Mouse (Mus musculus) spleen, postnatal 4 days (tissue): ENCODE results near the gene Wasf2.

ENCODE experiments used
- DNase-seq, 2 experiments: peaks; one replicate each; pipeline ENCODE4 v3.0.0; 2022; ENCODE audit warnings: low spot score in 2 of 2

Wasf2 gene

GRCm38 (mm10) chr4:133235415-133235814 is 105.1 kb downstream of the Wasf2 start:
- DNase-seq, result no peak

- DNase-seq, result peak in 1 of 2 experiments; percentile 52
Observed at GRCm38 (mm10) chr4:133237911-133238310, 107.6 kb downstream of the Wasf2 start.

- peak; percentile 58 to 80 for DNase-seq
Observed at GRCm38 (mm10) chr4:133240490-133240921, 110.2 kb downstream of the Wasf2 start, which contains the start of gene Map3k6. Map3k6 (plus strand) TSS chr4:133240818.

- DNase-seq, result peak; percentile 94 to 97
Observed at GRCm38 (mm10) chr4:133240934-133241908, 110.9 kb downstream of the Wasf2 start.

GRCm38 (mm10) chr4:133241910-133242309 is 111.6 kb downstream of the Wasf2 start:
- DNase-seq, result no peak

DNA sequence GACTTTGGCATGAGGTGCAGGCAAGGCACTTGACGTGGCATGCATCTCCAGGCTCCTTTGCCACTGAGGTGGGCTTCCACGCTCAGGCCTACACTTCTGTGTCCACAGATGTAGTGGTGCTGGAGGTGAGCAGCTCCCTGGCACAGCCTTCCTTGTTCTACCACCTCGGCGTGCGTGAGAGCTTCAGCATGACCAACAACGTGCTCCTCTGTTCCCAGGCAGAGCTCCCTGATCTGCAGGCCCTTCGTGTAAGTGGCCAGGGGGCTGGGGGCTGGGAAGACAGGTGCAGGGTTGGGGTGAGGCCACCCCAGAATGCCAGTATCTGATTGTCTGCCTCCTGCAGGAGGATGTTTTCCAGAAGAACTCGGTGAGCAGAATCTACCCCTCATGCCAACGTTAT is 112.4 kb downstream of the Wasf2 start:
- no peak for DNase-seq

- no peak for DNase-seq
Observed at GRCm38 (mm10) chr4:133243538-133243937, 113.2 kb downstream of the Wasf2 start.

- DNase-seq, result no peak
Observed at GRCm38 (mm10) chr4:133244289-133244688, 114.0 kb downstream of the Wasf2 start.

DNA sequence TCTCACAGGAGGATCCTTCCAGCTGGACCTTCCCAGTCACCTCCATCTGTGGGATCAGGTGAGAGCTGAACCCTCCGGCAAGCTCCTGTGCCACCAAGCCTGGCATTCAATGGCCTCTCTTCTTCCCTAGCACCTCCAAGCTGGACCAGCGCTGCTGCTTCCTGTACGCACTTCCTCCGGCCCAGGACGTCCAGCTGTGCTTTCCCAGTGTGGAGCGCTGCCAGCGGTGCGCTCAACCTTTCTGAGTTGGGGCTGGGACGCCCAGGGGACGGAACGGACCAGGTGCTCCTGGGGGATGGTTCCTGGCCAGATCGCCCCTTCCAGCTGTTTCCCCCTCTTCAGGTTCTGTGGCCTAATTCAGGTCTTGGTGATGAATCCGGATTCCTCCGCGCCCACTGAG is 116.8 kb downstream of the Wasf2 start:
- peak in 1 of 2 experiments; percentile 65 for DNase-seq

DNA sequence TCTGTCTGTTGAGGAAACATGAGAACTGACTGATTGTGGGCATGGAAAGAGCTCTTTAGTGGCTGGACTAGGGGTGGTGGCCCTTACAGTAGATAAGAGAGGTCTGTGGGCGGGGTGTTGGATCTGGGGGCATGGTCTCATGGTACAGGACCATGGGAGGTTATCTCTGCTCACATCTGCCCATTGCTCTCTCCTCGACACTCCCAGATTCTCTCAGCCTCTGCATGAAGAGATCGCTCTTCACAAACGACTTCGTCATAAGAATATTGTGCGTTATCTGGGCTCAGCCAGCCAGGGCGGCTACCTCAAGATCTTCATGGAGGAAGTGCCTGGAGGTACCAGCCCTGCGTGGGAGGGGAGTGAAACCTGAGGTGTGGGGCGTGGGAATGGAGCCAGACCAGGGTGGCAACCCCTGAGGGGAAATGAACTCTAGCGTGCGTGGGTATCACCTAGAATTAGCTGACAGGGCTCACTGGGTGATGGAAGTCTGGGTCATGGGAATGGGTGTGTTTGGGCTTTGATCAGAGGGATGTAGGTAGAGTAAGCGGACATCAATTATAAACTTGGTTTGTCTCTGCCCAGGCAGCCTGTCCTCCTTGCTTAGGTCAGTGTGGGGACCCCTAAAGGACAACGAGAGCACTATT is 117.6 kb downstream of the Wasf2 start:
- DNase-seq, result peak; percentile 65 to 74
